Mouse (Mus musculus): ENCODE measurements at regions not wholly inside any gene's neighbourhood (a gene's known extent, or its start where the extent isn't known, plus 50 kb on each side); places are given as distances from the start of the nearest gene placed in this dataset.

GRCm38 (mm10) chr9:24899206-24899928, 125.3 kb upstream of the Tbx20 start:
- TF ChIP-seq CTCF (IDR thresholded peaks at IDR 0.05) = no peak
- TF ChIP-seq EP300 (IDR thresholded peaks at IDR 0.05; ENCODE audit: insufficient read depth, low read depth, low read length) = no peak
- TF ChIP-seq POLR2A (IDR thresholded peaks at IDR 0.05; ENCODE audit: insufficient read depth, low read depth, low read length) = no peak
- Histone ChIP-seq H3K4me1 (ENCODE audit: control insufficient read depth, insufficient read depth, low read length) (no peaks in the 10 kb centered on the region; the same call in 1 of the 2 replicates), H3K27me3 (ENCODE audit: control insufficient read depth, insufficient read depth, low read length) (no peaks in the 10 kb centered on the region), H3K9ac (ENCODE audit: low read depth, low read length) (no peak overlapping the region), H3K36me3 (ENCODE audit: control insufficient read depth, insufficient read depth, low read length) (no peaks in the 10 kb centered on the region), H3K79me2 (replicated peaks; ENCODE audit: control insufficient read depth, insufficient read depth, low read length) (no peaks in the 10 kb centered on the region), H3K27ac (peak overlapping the region; percentile 49), H3K4me3 (no peak overlapping the region)
- peak in 1 of 2 experiments; percentile 26 for DNase-seq
- intact Hi-C loops (cut with DNase I) = no loop called here
- 43% methylated on average over 7 of the region's 7 CpGs for WGBS

GRCm38 (mm10) chr9:24903706-24904105, 129.6 kb upstream of the Tbx20 start:
- no peak for TF ChIP-seq POLR2A (IDR thresholded peaks at IDR 0.05; ENCODE audit: insufficient read depth, low read depth, low read length)
- TF ChIP-seq EP300 (IDR thresholded peaks at IDR 0.05; ENCODE audit: insufficient read depth, low read depth, low read length) = no peak
- TF ChIP-seq CTCF (IDR thresholded peaks at IDR 0.05) = no peak
- no peaks in the 10 kb centered on the region for H3K4me1 ChIP-seq (ENCODE audit: control insufficient read depth, insufficient read depth, low read length)
- no peaks in the 10 kb centered on the region for H3K27me3 ChIP-seq (ENCODE audit: control insufficient read depth, insufficient read depth, low read length)
- H3K9ac ChIP-seq (ENCODE audit: low read depth, low read length) = no peak overlapping the region
- H3K27ac ChIP-seq = no peak overlapping the region
- no peaks in the 10 kb centered on the region for H3K79me2 ChIP-seq (replicated peaks; ENCODE audit: control insufficient read depth, insufficient read depth, low read length)
- no peaks in the 10 kb centered on the region for H3K36me3 ChIP-seq (ENCODE audit: control insufficient read depth, insufficient read depth, low read length)
- intact Hi-C loops (cut with DNase I) = no loop called here
- no peak overlapping the region for H3K4me3 ChIP-seq
- peak in 1 of 2 experiments; percentile 6 for DNase-seq
- 62% methylated on average over 5 of the region's 5 CpGs for WGBS

- TF ChIP-seq POLR2A (IDR thresholded peaks at IDR 0.05; ENCODE audit: insufficient read depth, low read depth, low read length) (no peak), EP300 (IDR thresholded peaks at IDR 0.05; ENCODE audit: insufficient read depth, low read depth, low read length) (no peak), CTCF (IDR thresholded peaks at IDR 0.05) (no peak)
- Histone ChIP-seq H3K27ac (no peak overlapping the region), H3K79me2 (replicated peaks; ENCODE audit: control insufficient read depth, insufficient read depth, low read length) (no peaks in the 10 kb centered on the region), H3K9ac (ENCODE audit: low read depth, low read length) (no peak overlapping the region), H3K4me1 (ENCODE audit: control insufficient read depth, insufficient read depth, low read length) (no peaks in the 10 kb centered on the region), H3K27me3 (ENCODE audit: control insufficient read depth, insufficient read depth, low read length) (no peaks in the 10 kb centered on the region), H3K36me3 (ENCODE audit: control insufficient read depth, insufficient read depth, low read length) (no peaks in the 10 kb centered on the region), H3K4me3 (no peak overlapping the region)
- intact Hi-C loops (cut with DNase I) = no loop called here
- DNase-seq = peak in 1 of 2 experiments; percentile 7
- 84% methylated on average over 8 of the region's 8 CpGs for WGBS
These were observed 135.2 kb upstream of the Tbx20 start for GRCm38 (mm10) chr9:24909086-24909979.

GRCm38 (mm10) chr9:24910738-24911137, 136.6 kb upstream of the Tbx20 start:
- Histone ChIP-seq H3K4me1 (ENCODE audit: control insufficient read depth, insufficient read depth, low read length) (no peaks in the 10 kb centered on the region), H3K4me3 (no peak overlapping the region), H3K9ac (ENCODE audit: low read depth, low read length) (no peak overlapping the region), H3K27ac (no peak overlapping the region), H3K27me3 (ENCODE audit: control insufficient read depth, insufficient read depth, low read length) (no peaks in the 10 kb centered on the region), H3K79me2 (replicated peaks; ENCODE audit: control insufficient read depth, insufficient read depth, low read length) (no peaks in the 10 kb centered on the region), H3K36me3 (ENCODE audit: control insufficient read depth, insufficient read depth, low read length) (no peaks in the 10 kb centered on the region)
- peak in 1 of 2 experiments; percentile 5 for DNase-seq
- 69% methylated on average over 5 of the region's 5 CpGs for WGBS
- no peak for TF ChIP-seq CTCF (IDR thresholded peaks at IDR 0.05)
- intact Hi-C loops (cut with DNase I) = no loop called here

- Histone ChIP-seq H3K4me1 (ENCODE audit: control insufficient read depth, insufficient read depth, low read length) (no peaks in the 10 kb centered on the region; the same call in 1 of the 2 replicates), H3K4me3 (no peak overlapping the region), H3K9ac (ENCODE audit: low read depth, low read length) (no peak overlapping the region), H3K27me3 (ENCODE audit: control insufficient read depth, insufficient read depth, low read length) (no peaks in the 10 kb centered on the region), H3K79me2 (replicated peaks; ENCODE audit: control insufficient read depth, insufficient read depth, low read length) (no peaks in the 10 kb centered on the region), H3K27ac (peak overlapping the region; percentile 13; the same call in 1 of the 2 replicates), H3K36me3 (ENCODE audit: control insufficient read depth, insufficient read depth, low read length) (no peaks in the 10 kb centered on the region)
- TF ChIP-seq EP300 (IDR thresholded peaks at IDR 0.05; ENCODE audit: insufficient read depth, low read depth, low read length) (no peak), CTCF (IDR thresholded peaks at IDR 0.05) (no peak), POLR2A (IDR thresholded peaks at IDR 0.05; ENCODE audit: insufficient read depth, low read depth, low read length) (no peak)
- DNase-seq = peak; percentile 31 to 62
- intact Hi-C loops (cut with DNase I) = loop anchor here (2.0 kb wide), 1 partner anchor 23 kb away; no protein-coding TSS in a partner anchor
- WGBS = 32% methylated on average over 9 of the region's 9 CpGs
These were observed 145.9 kb upstream of the Tbx20 start for GRCm38 (mm10) chr9:24920031-24920445.

All from heart, adult 2 months (tissue).